Mouse (Mus musculus): Measurements from ENCODE around the gene Olfr917. TPM values are rescaled to one million over a fixed set of nuclear protein-coding genes. Genes with fewer than 3 reads are reported as not detected.

Olfr917 gene
- polyA plus RNA-seq (2012; ENCODE audit: insufficient read depth, low replicate concordance), result not detected in 2 replicates

DNA sequence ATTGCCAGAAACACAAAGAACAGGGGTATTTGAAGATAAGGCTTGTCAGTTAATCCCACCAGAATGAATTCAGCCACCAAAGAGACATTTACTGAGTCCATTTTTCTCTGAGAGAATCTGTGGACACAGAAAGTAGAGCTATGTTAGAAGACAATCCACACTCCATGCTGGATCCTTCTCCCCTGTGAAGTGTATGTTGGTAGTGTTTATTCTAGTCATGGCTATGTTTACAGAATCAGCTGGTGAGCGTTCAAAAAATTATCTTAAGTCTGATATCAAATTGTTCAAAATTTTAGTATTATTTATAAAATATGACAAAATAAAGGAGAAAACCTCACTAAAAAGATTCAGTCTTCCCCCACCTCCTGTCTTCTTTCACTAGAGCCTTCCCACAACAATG is at the start of gene Olfr917:
Olfr917 (minus strand) TSS at position 101 of the 400 bp plus-strand sequence.
- Histone ChIP-seq H3K9me3 (no peaks in the 10 kb centered on the region), H3K36me3 (replicated peaks; ENCODE audit: low read length) (no peaks in the 10 kb centered on the region), H3K4me3 (replicated peaks) (no peak within 1 kb of the TSS), H3K27me3 (replicated peaks) (no peaks in the 10 kb centered on the region), H3K4me1 (no peaks in the 10 kb centered on the region)
- TF ChIP-seq GATA1 (IDR thresholded peaks at IDR 0.05; ENCODE audit: borderline replicate concordance, low read length), result no peak
- TF ChIP-seq FLI1 (IDR thresholded peaks at IDR 0.05; ENCODE audit: low read length), result no peak

- TF ChIP-seq GATA1 (IDR thresholded peaks at IDR 0.05; ENCODE audit: borderline replicate concordance, low read length) (no peak), FLI1 (IDR thresholded peaks at IDR 0.05; ENCODE audit: low read length) (no peak)
- H3K36me3 ChIP-seq (replicated peaks; ENCODE audit: low read length), result no peaks in the 10 kb centered on the region
- H3K4me3 ChIP-seq (replicated peaks), result no peak within 1 kb of the TSS
- H3K9me3 ChIP-seq, result no peaks in the 10 kb centered on the region
- H3K4me1 ChIP-seq, result no peaks in the 10 kb centered on the region
- H3K27me3 ChIP-seq (replicated peaks), result no peaks in the 10 kb centered on the region
Measured at GRCm38 (mm10) chr9:38674501-38674900, 8.9 kb upstream of the Olfr917 start, which contains the start of gene Olfr918. Gene Olfr918 (minus strand): TSS chr9:38674601.

DNA sequence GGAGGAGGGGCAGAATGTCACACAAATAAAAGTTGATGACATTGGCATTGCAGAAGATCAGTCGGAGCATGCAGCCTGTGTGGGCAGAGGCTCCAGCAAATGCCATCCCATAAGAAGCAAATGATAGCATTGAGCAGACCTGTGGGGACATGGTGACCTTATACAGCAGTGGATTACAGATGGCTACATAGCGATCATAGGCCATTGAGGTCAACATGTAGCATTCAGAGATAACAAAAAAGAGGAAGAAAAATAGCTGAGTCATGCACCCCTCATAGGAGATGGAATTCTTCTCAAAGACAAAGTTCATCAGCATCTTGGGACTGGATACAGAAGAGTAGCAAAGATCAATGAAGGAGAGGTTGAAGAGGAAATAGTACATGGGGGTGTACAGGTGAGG is 7.2 kb upstream of the Olfr917 start:
- Histone ChIP-seq H3K36me3 (replicated peaks; ENCODE audit: low read length) (no peaks in the 10 kb centered on the region), H3K27me3 (replicated peaks) (no peaks in the 10 kb centered on the region), H3K4me1 (no peaks in the 10 kb centered on the region), H3K4me3 (replicated peaks) (no peak overlapping the region), H3K9me3 (no peaks in the 10 kb centered on the region)
- TF ChIP-seq GATA1 (IDR thresholded peaks at IDR 0.05; ENCODE audit: borderline replicate concordance, low read length), result no peak
- TF ChIP-seq FLI1 (IDR thresholded peaks at IDR 0.05; ENCODE audit: low read length), result no peak

GRCm38 (mm10) chr9:38659775-38660174 is 5.9 kb downstream of the Olfr917 start, which contains the start of gene Olfr916:
Gene Olfr916 (minus strand): TSS chr9:38659875.
- no peaks in the 10 kb centered on the region for H3K9me3 ChIP-seq
- H3K36me3 ChIP-seq (replicated peaks; ENCODE audit: low read length), result no peaks in the 10 kb centered on the region
- TF ChIP-seq GATA1 (IDR thresholded peaks at IDR 0.05; ENCODE audit: borderline replicate concordance, low read length), result no peak
- TF ChIP-seq FLI1 (IDR thresholded peaks at IDR 0.05; ENCODE audit: low read length), result no peak
- no peaks in the 10 kb centered on the region for H3K27me3 ChIP-seq (replicated peaks)
- no peak within 1 kb of the TSS for H3K4me3 ChIP-seq (replicated peaks)
- H3K4me1 ChIP-seq, result no peaks in the 10 kb centered on the region

DNA sequence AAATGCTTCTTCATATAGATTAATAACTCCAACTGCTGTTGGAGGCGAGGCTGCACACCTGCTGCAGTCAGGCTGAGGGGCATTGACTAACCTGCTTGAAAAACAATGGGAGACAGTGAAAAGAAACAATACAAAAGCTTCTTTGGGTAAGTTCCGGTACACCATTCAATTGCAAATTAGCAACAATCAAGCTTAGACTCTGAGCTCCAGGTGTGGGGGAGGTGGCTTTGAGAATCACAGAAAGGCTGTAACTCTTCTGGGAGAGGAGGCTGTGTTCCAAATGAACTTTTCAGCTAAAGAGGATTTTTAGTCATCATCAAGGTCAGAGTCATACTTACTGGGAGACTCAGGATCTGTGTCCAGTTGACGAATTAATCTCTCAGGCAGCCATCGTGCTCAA is 33.2 kb downstream of the Olfr917 start:
- no peaks in the 10 kb centered on the region for H3K27me3 ChIP-seq (replicated peaks)
- H3K4me3 ChIP-seq (replicated peaks), result no peak overlapping the region
- no peaks in the 10 kb centered on the region for H3K36me3 ChIP-seq (replicated peaks; ENCODE audit: low read length)
- H3K9me3 ChIP-seq, result no peaks in the 10 kb centered on the region; the same call in 1 of the 2 replicates
- TF ChIP-seq FLI1 (IDR thresholded peaks at IDR 0.05; ENCODE audit: low read length) (no peak), GATA1 (IDR thresholded peaks at IDR 0.05; ENCODE audit: borderline replicate concordance, low read length) (no peak)
- H3K4me1 ChIP-seq, result no peaks in the 10 kb centered on the region

Other genes with a start within 250 kb of the Olfr917 start
- not detected in 2 replicates for gene Olfr901, start 236.4 kb downstream of the Olfr917 start, polyA plus RNA-seq (2012; ENCODE audit: insufficient read depth, low replicate concordance)
- not detected in 2 replicates for gene Olfr902, start 218.2 kb downstream of the Olfr917 start, polyA plus RNA-seq (2012; ENCODE audit: insufficient read depth, low replicate concordance)
- not detected in 2 replicates for gene Olfr904, start 202.7 kb downstream of the Olfr917 start, polyA plus RNA-seq (2012; ENCODE audit: insufficient read depth, low replicate concordance)
- not detected in 2 replicates for gene Olfr905, start 194.7 kb downstream of the Olfr917 start, polyA plus RNA-seq (2012; ENCODE audit: insufficient read depth, low replicate concordance)
- gene Olfr906, start 178.8 kb downstream of the Olfr917 start, polyA plus RNA-seq (2012; ENCODE audit: insufficient read depth, low replicate concordance), result not detected in 2 replicates
- not detected in 2 replicates for gene Olfr907, start 170.0 kb downstream of the Olfr917 start, polyA plus RNA-seq (2012; ENCODE audit: insufficient read depth, low replicate concordance)
- gene Olfr911-ps1, start 144.3 kb downstream of the Olfr917 start, polyA plus RNA-seq (2012; ENCODE audit: insufficient read depth, low replicate concordance), result not detected in 2 replicates
- not detected in 2 replicates for gene Olfr910, start 128.0 kb downstream of the Olfr917 start, polyA plus RNA-seq (2012; ENCODE audit: insufficient read depth, low replicate concordance)
- gene Olfr912, start 85.7 kb downstream of the Olfr917 start, polyA plus RNA-seq (2012; ENCODE audit: insufficient read depth, low replicate concordance), result not detected in 2 replicates
- gene Olfr913, start 73.1 kb downstream of the Olfr917 start, polyA plus RNA-seq (2012; ENCODE audit: insufficient read depth, low replicate concordance), result not detected in 2 replicates
- not detected in 2 replicates for gene Olfr914, start 60.7 kb downstream of the Olfr917 start, polyA plus RNA-seq (2012; ENCODE audit: insufficient read depth, low replicate concordance)
- gene Olfr916, start 6.0 kb downstream of the Olfr917 start, polyA plus RNA-seq (2012; ENCODE audit: insufficient read depth, low replicate concordance), result 0.02 TPM in 1 of 2 replicates, not detected in the other
- gene Olfr918, start 8.8 kb upstream of the Olfr917 start, polyA plus RNA-seq (2012; ENCODE audit: insufficient read depth, low replicate concordance), result not detected in 2 replicates
- gene Olfr919, start 37.8 kb upstream of the Olfr917 start, polyA plus RNA-seq (2012; ENCODE audit: insufficient read depth, low replicate concordance), result not detected in 2 replicates
- 0.40 TPM in 1 of 2 replicates, not detected in the other for gene Vwa5a, start 52.4 kb upstream of the Olfr917 start, polyA plus RNA-seq (2012; ENCODE audit: insufficient read depth, low replicate concordance)
- not detected in 2 replicates for gene Olfr920, start 86.5 kb upstream of the Olfr917 start, polyA plus RNA-seq (2012; ENCODE audit: insufficient read depth, low replicate concordance)
- gene Olfr921, start 107.2 kb upstream of the Olfr917 start, polyA plus RNA-seq (2012; ENCODE audit: insufficient read depth, low replicate concordance), result not detected in 2 replicates
- gene Olfr922, start 148.8 kb upstream of the Olfr917 start, polyA plus RNA-seq (2012; ENCODE audit: insufficient read depth, low replicate concordance), result not detected in 2 replicates
- gene Olfr923, start 160.7 kb upstream of the Olfr917 start, polyA plus RNA-seq (2012; ENCODE audit: insufficient read depth, low replicate concordance), result not detected in 2 replicates
- not detected in 2 replicates for gene Olfr924, start 178.6 kb upstream of the Olfr917 start, polyA plus RNA-seq (2012; ENCODE audit: insufficient read depth, low replicate concordance)
- gene Olfr26, start 189.2 kb upstream of the Olfr917 start, polyA plus RNA-seq (2012; ENCODE audit: insufficient read depth, low replicate concordance), result not detected in 2 replicates
- gene Olfr926, start 211.3 kb upstream of the Olfr917 start, polyA plus RNA-seq (2012; ENCODE audit: insufficient read depth, low replicate concordance), result not detected in 2 replicates